Mouse (Mus musculus): ENCODE measurements around the gene Lmx1a.

Lmx1a gene

GRCm38 (mm10) chr1:167781787-167782484, 92.9 kb downstream of the Lmx1a start:
- no peak for DNase-seq (ENCODE audit: low read depth in 1 of 2, low spot score in 2 of 2)

- DNase-seq (ENCODE audit: low read depth in 1 of 2, low spot score in 2 of 2) = no peak
Measured at GRCm38 (mm10) chr1:167784067-167784466, 95.0 kb downstream of the Lmx1a start.

GRCm38 (mm10) chr1:167788684-167789413, 99.8 kb downstream of the Lmx1a start:
- no peak for DNase-seq (ENCODE audit: low read depth in 1 of 2, low spot score in 2 of 2)

- no peak for DNase-seq (ENCODE audit: low read depth in 1 of 2, low spot score in 2 of 2)
Measured at GRCm38 (mm10) chr1:167789448-167789847, 100.4 kb downstream of the Lmx1a start.

GRCm38 (mm10) chr1:167790688-167791087, 101.7 kb downstream of the Lmx1a start:
- no peak for DNase-seq (ENCODE audit: low read depth in 1 of 2, low spot score in 2 of 2)

- no peak for DNase-seq (ENCODE audit: low read depth in 1 of 2, low spot score in 2 of 2)
Measured at GRCm38 (mm10) chr1:167791221-167791620, 102.2 kb downstream of the Lmx1a start.

GRCm38 (mm10) chr1:167801923-167802322, 112.9 kb downstream of the Lmx1a start:
- DNase-seq (ENCODE audit: low read depth in 1 of 2, low spot score in 2 of 2) = no peak

- no peak for DNase-seq (ENCODE audit: low read depth in 1 of 2, low spot score in 2 of 2)
Measured at GRCm38 (mm10) chr1:167802510-167803271, 113.7 kb downstream of the Lmx1a start.

GRCm38 (mm10) chr1:167803351-167803981, 114.4 kb downstream of the Lmx1a start:
- DNase-seq (ENCODE audit: low read depth in 1 of 2, low spot score in 2 of 2) = no peak

- no peak for DNase-seq (ENCODE audit: low read depth in 1 of 2, low spot score in 2 of 2)
Measured at GRCm38 (mm10) chr1:167804836-167805235, 115.8 kb downstream of the Lmx1a start.

- DNase-seq (ENCODE audit: low read depth in 1 of 2, low spot score in 2 of 2) = no peak
Measured at GRCm38 (mm10) chr1:167811141-167811540, 122.1 kb downstream of the Lmx1a start.

- no peak for DNase-seq (ENCODE audit: low read depth in 1 of 2, low spot score in 2 of 2)
Measured at GRCm38 (mm10) chr1:167815166-167815565, 126.1 kb downstream of the Lmx1a start.

GRCm38 (mm10) chr1:167817028-167817427, 128.0 kb downstream of the Lmx1a start:
- DNase-seq (ENCODE audit: low read depth in 1 of 2, low spot score in 2 of 2) = no peak

- no peak for DNase-seq (ENCODE audit: low read depth in 1 of 2, low spot score in 2 of 2)
Measured at GRCm38 (mm10) chr1:167817616-167818015, 128.6 kb downstream of the Lmx1a start.

GRCm38 (mm10) chr1:167820031-167820430, 131.0 kb downstream of the Lmx1a start:
- no peak for DNase-seq (ENCODE audit: low read depth in 1 of 2, low spot score in 2 of 2)

GRCm38 (mm10) chr1:167821125-167821524, 132.1 kb downstream of the Lmx1a start:
- DNase-seq (ENCODE audit: low read depth in 1 of 2, low spot score in 2 of 2) = no peak

- DNase-seq (ENCODE audit: low read depth in 1 of 2, low spot score in 2 of 2) = no peak
Measured at GRCm38 (mm10) chr1:167830291-167830690, 141.3 kb downstream of the Lmx1a start.

GRCm38 (mm10) chr1:167831601-167832000, 142.6 kb downstream of the Lmx1a start:
- no peak for DNase-seq (ENCODE audit: low read depth in 1 of 2, low spot score in 2 of 2)

GRCm38 (mm10) chr1:167854801-167855200, 165.8 kb downstream of the Lmx1a start:
- DNase-seq (ENCODE audit: low read depth in 1 of 2, low spot score in 2 of 2) = no peak

GRCm38 (mm10) chr1:167872028-167872427, 183.0 kb downstream of the Lmx1a start:
- no peak for DNase-seq (ENCODE audit: low read depth in 1 of 2, low spot score in 2 of 2)

- DNase-seq (ENCODE audit: low read depth in 1 of 2, low spot score in 2 of 2) = no peak
Measured at GRCm38 (mm10) chr1:167874099-167874498, 185.1 kb downstream of the Lmx1a start.
